22 mouse cellular contexts compared by ENCODE assay signal in genomic region chr17:40831870-40832269, GRCm38 (mm10). TPM values are rescaled to one million over a fixed set of nuclear protein-coding genes. Genes with fewer than 3 reads are reported as not detected.
A peak's percentile ranks its signal among the peaks of the same experiment; 100 is the strongest.
DNase-seq lines count a peak whose midpoint lies in the region; ATAC-seq and TF ChIP-seq lines count a peak whose summit lies in the region.
"Had no signal": no experiment of that assay in that cellular context is flagged by ENCODE, and none has a peak within 500 bp of the region (broad histone marks: within the 10 kb centered on the region; RNA-seq: fewer than 3 reads in every experiment).

No protein-coding gene starts in this region.

- no peak overlapping the region for H3K4me3 ChIP-seq in intestine, postnatal 0 days (ENCODE audit: low read depth, low read length)
- no peak overlapping the region for H3K4me3 ChIP-seq in intestine, embryonic 15.5 days (replicated peaks)
- no peak overlapping the region for H3K4me3 ChIP-seq in lung, postnatal 0 days (ENCODE audit: low read depth, low read length)
- H3K4me3 ChIP-seq: forebrain, embryonic 13.5 days; midbrain, embryonic 15.5 days; neural tube, embryonic 12.5 days had no signal

- peak; percentile 5 to 6 for DNase-seq in cerebellum, postnatal 10 days
- no peak for DNase-seq in lung, postnatal 0 days (ENCODE audit: low spot score)
- DNase-seq in lung, adult 18-20 months: no peak
- no peak for DNase-seq in cerebellum, adult 9-10 months
- DNase-seq: kidney, postnatal 25 days; thymus, adult 2 months had no signal

- H3K27me3 ChIP-seq in intestine, postnatal 0 days (replicated peaks; ENCODE audit: control insufficient read depth, insufficient read depth, low read length): no peaks in the 10 kb centered on the region
- no peaks in the 10 kb centered on the region for H3K27me3 ChIP-seq in intestine, embryonic 15.5 days (replicated peaks)
- no peaks in the 10 kb centered on the region for H3K27me3 ChIP-seq in lung, postnatal 0 days (replicated peaks; ENCODE audit: insufficient read depth, low read length)
- H3K27me3 ChIP-seq: forebrain, embryonic 13.5 days; midbrain, embryonic 15.5 days; neural tube, embryonic 12.5 days had no signal

- H3K36me3 ChIP-seq in intestine, postnatal 0 days (ENCODE audit: control insufficient read depth, insufficient read depth): no peaks in the 10 kb centered on the region
- no peaks in the 10 kb centered on the region for H3K36me3 ChIP-seq in intestine, embryonic 15.5 days
- H3K36me3 ChIP-seq in lung, postnatal 0 days (ENCODE audit: insufficient read depth, low read length): no peaks in the 10 kb centered on the region
- H3K36me3 ChIP-seq: midbrain, embryonic 15.5 days; neural tube, embryonic 12.5 days had no signal

- no peak for ATAC-seq in cerebellum, adult (ENCODE audit: insufficient number of reproducible peaks, low FRiP score, low TSS enrichment)
- ATAC-seq in intestine, postnatal 0 days: no peak
- ATAC-seq in intestine, embryonic 15.5 days: no peak
- no peak for ATAC-seq in lung, postnatal 0 days
- peak; percentile 63 for ATAC-seq in granulocyte monocyte progenitor cell, adult 5-6 weeks (replicated peaks; ENCODE audit: poor library complexity, severe bottlenecking)
- ATAC-seq: activated CD4-positive, CD25-positive, alpha-beta regulatory T cell, adult 4 months; forebrain, embryonic 13.5 days; inflammation-experienced regulatory T-cells, adult 6 months; midbrain, embryonic 15.5 days had no signal

- H3K9ac ChIP-seq in intestine, postnatal 0 days (ENCODE audit: low read depth, low read length): no peak overlapping the region
- H3K9ac ChIP-seq in intestine, embryonic 15.5 days: no peak overlapping the region
- H3K9ac ChIP-seq in lung, postnatal 0 days (replicated peaks; ENCODE audit: low read depth): no peak overlapping the region
- H3K9ac ChIP-seq: forebrain, embryonic 13.5 days; midbrain, embryonic 15.5 days; neural tube, embryonic 12.5 days had no signal

- TF ChIP-seq EP300 in lung, postnatal 0 days (IDR thresholded peaks at IDR 0.05): no peak

- no peaks in the 10 kb centered on the region for H3K4me1 ChIP-seq in intestine, postnatal 0 days (replicated peaks; ENCODE audit: control insufficient read depth, insufficient read depth, low read length)
- H3K4me1 ChIP-seq in intestine, embryonic 15.5 days (replicated peaks): no peaks in the 10 kb centered on the region
- no peaks in the 10 kb centered on the region for H3K4me1 ChIP-seq in lung, postnatal 0 days (ENCODE audit: insufficient read depth, low read depth, low read length)
- H3K4me1 ChIP-seq: forebrain, embryonic 13.5 days; midbrain, embryonic 15.5 days; neural tube, embryonic 12.5 days had no signal

- no peaks in the 10 kb centered on the region for H3K9me3 ChIP-seq in intestine, postnatal 0 days (ENCODE audit: control insufficient read depth)
- no peaks in the 10 kb centered on the region for H3K9me3 ChIP-seq in intestine, embryonic 15.5 days
- no peaks in the 10 kb centered on the region for H3K9me3 ChIP-seq in lung, postnatal 0 days (ENCODE audit: low read length)
- H3K9me3 ChIP-seq: forebrain, embryonic 13.5 days; midbrain, embryonic 15.5 days; neural tube, embryonic 12.5 days had no signal

- no peak overlapping the region for H3K4me2 ChIP-seq in intestine, postnatal 0 days (replicated peaks; ENCODE audit: low read depth)
- H3K4me2 ChIP-seq in intestine, embryonic 15.5 days (replicated peaks): no peak overlapping the region
- no peak overlapping the region for H3K4me2 ChIP-seq in lung, postnatal 0 days (replicated peaks; ENCODE audit: low read depth, low read length)
- H3K4me2 ChIP-seq: forebrain, embryonic 13.5 days; midbrain, embryonic 15.5 days; neural tube, embryonic 12.5 days had no signal

- no peak overlapping the region for H3K27ac ChIP-seq in intestine, postnatal 0 days (ENCODE audit: low read depth, low read length)
- no peak overlapping the region for H3K27ac ChIP-seq in intestine, embryonic 15.5 days
- H3K27ac ChIP-seq in lung, postnatal 0 days (ENCODE audit: low read length): no peak overlapping the region
- H3K27ac ChIP-seq: forebrain, embryonic 13.5 days; midbrain, embryonic 15.5 days; neural tube, embryonic 12.5 days had no signal

- WGBS in intestine, postnatal 0 days: 42% methylated on average over 2 of the region's 2 CpGs
- 48% methylated on average over 2 of the region's 2 CpGs for WGBS in intestine, embryonic 15.5 days
- 39% methylated on average over 2 of the region's 2 CpGs for WGBS in lung, postnatal 0 days

- TF ChIP-seq CTCF in intestine, postnatal 0 days (IDR thresholded peaks at IDR 0.05; ENCODE audit: low read depth): peak; percentile 56
- peak; percentile 46 for TF ChIP-seq CTCF in lung, postnatal 0 days (IDR thresholded peaks at IDR 0.05)

RNA-seq across cellular contexts. Expression of gene Rhag, which starts 20.9 kb away (rescaled TPM):
- 0.09 TPM in 1 of 2 replicates, not detected in the other for polyA plus RNA-seq in intestine, postnatal 0 days (2015; fragmentation: Nextera tagmentation; extraction: Ambion mirVana)
- 3.3 and 3.6 TPM in 2 replicates for polyA plus RNA-seq in intestine, embryonic 15.5 days (2015; fragmentation: Nextera tagmentation; extraction: Ambion mirVana)
- 0.94 and 1.2 TPM in 2 replicates for polyA plus RNA-seq in lung, postnatal 0 days (2015; fragmentation: Nextera tagmentation; extraction: Ambion mirVana)
- 0.19 TPM in 1 of 2 replicates, not detected in the other for total RNA-seq in granulocyte monocyte progenitor cell, adult 5-6 weeks (2014; fragmentation: Nextera tagmentation)
- 0.17 TPM in 1 of 2 replicates, not detected in the other for total RNA-seq in granulocyte monocyte progenitor cell, adult 5-6 weeks (2017)
- total RNA-seq: layer of hippocampus, postnatal 25 days; left cerebral cortex, postnatal 36 days; liver, adult 2 months had no signal
- polyA plus RNA-seq: cortical plate, adult 2 months; inflammation-experienced regulatory T-cells, adult 6 months; liver, adult 2 months; thymus, adult 2 months had no signal

RNA-seq across cellular contexts. Expression of gene Crisp2, which starts 25.1 kb away (rescaled TPM):
- 0.40 and 0.42 TPM in 2 replicates for polyA plus RNA-seq in intestine, postnatal 0 days (2015; fragmentation: Nextera tagmentation; extraction: Ambion mirVana)
- polyA plus RNA-seq in intestine, embryonic 15.5 days (2015; fragmentation: Nextera tagmentation; extraction: Ambion mirVana): not detected in 2 replicates
- 0.24 TPM in 1 of 2 replicates, not detected in the other for polyA plus RNA-seq in lung, postnatal 0 days (2015; fragmentation: Nextera tagmentation; extraction: Ambion mirVana)
- total RNA-seq in granulocyte monocyte progenitor cell, adult 5-6 weeks (2014; fragmentation: Nextera tagmentation): not detected in 2 replicates
- total RNA-seq in granulocyte monocyte progenitor cell, adult 5-6 weeks (2017): 0.88 TPM in 1 of 2 replicates, not detected in the other
- total RNA-seq: heart, adult 8-10 months; heart, postnatal 25 days; layer of hippocampus, postnatal 25 days; left cerebral cortex, postnatal 36 days; megakaryocyte, adult 5-6 weeks had no signal
- polyA plus RNA-seq: activated CD4-positive, CD25-positive, alpha-beta regulatory T cell, adult 4 months; cortical plate, adult 2 months; forebrain, embryonic 13.5 days; inflammation-experienced regulatory T-cells, adult 6 months; liver, adult 2 months; midbrain, embryonic 15.5 days; neural tube, embryonic 12.5 days had no signal

RNA-seq across cellular contexts. Expression of gene 9130008F23Rik, which starts 48.5 kb away (rescaled TPM):
- 7.2 and 7.3 TPM in 2 replicates for polyA plus RNA-seq in intestine, postnatal 0 days (2015; fragmentation: Nextera tagmentation; extraction: Ambion mirVana)
- 4.4 and 4.8 TPM in 2 replicates for polyA plus RNA-seq in intestine, embryonic 15.5 days (2015; fragmentation: Nextera tagmentation; extraction: Ambion mirVana)
- 2.4 and 2.9 TPM in 2 replicates for polyA plus RNA-seq in lung, postnatal 0 days (2015; fragmentation: Nextera tagmentation; extraction: Ambion mirVana)
- 3.0 and 5.0 TPM in 2 replicates for total RNA-seq in granulocyte monocyte progenitor cell, adult 5-6 weeks (2014; fragmentation: Nextera tagmentation)
- total RNA-seq in granulocyte monocyte progenitor cell, adult 5-6 weeks (2017): 5.6 and 6.2 TPM in 2 replicates
- total RNA-seq: left cerebral cortex, postnatal 36 days had no signal
- polyA plus RNA-seq: activated CD4-positive, CD25-positive, alpha-beta regulatory T cell, adult 4 months had no signal

Comparison
In these comparisons a context has a peak if more than half of its experiments do, and no peak if none do; other contexts are left out.
1. DNase-seq: peak in cerebellum, postnatal 10 days (2 of 2); none in lung, postnatal 0 days (single experiment), lung, adult 18-20 months (0 of 2) and cerebellum, adult 9-10 months (single experiment).